Mouse (Mus musculus) T-cell, adult 66 days (primary cell): ENCODE measurements around the gene Cxcl12. TPM values are rescaled to one million over a fixed set of nuclear protein-coding genes. Genes with fewer than 3 reads are reported as not detected.

Source experiments
- total RNA-seq, 2 experiments: library from RNA; stranded (reverse); gene quantifications; 3 replicates in 1 of 2; 4 replicates in 1 of 2; pipeline ENCODE4 v1.2.4; 2023

Gene Cxcl12
- not detected for total RNA-seq

GRCm38 (mm10) chr6:117168321-117169011 is at the start of gene Cxcl12:
Cxcl12 (plus strand) TSS chr6:117168535.

